Mouse (Mus musculus): Measurements from ENCODE around the gene Cd151.

DNA sequence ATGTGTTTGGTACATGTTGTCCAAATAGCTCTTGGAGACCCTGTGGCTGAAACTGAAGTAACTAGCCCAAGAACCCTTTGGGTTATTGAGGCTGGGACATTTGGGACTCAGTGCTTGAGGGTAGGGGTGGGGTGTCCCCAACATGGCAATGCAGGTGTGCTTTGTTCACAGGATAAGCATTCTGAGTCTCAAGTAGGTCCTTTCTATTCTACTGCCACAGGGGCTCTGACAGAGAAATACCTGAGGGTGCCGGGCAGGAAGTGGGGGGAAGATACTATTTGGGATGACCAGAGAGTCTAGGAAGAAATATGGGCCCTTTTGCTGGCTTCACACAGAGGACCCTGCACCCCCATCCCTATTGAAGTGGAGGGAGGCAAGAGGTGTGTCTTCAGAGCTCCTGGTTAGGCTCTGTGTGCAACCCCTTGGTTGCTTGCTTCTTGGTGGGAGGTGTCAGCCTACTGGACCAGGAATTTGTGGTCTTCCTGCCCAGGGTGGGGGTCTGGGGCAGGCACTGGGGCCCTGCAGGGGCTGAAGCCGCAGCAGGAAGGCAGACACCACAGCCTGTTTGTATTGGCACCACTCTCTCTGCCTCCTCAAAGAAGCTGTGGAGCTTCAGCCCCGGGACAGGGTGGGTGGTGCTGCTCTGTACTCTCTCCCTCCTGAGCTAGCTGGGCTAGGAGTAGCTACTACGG is 10.5 kb downstream of the Cd151 start:
- TF ChIP-seq POLR2A (IDR thresholded peaks at IDR 0.05; ENCODE audit: borderline replicate concordance, low read depth, low read length), result no peak
- no peak for TF ChIP-seq CTCF (IDR thresholded peaks at IDR 0.05; ENCODE audit: low read depth, low read length)

All from bone marrow macrophage, adult 2 months (primary cell).